Mouse (Mus musculus) midbrain, embryonic 12.5 days (tissue): ENCODE results near the gene Enpp3. TPM values are rescaled to one million over a fixed set of nuclear protein-coding genes. Genes with fewer than 3 reads are reported as not detected.
A peak's percentile ranks its signal among the peaks of the same experiment; 100 is the strongest.

ENCODE experiments used
- ATAC-seq: fragments of 200-750 bp; cut with Nextera tagmentation; 2 replicates; pipeline ENCODE4 v1.8.0; 2017; ENCODE audit warnings: low read depth, moderate TSS enrichment, moderate library complexity; ENCODE audit not compliant: low FRiP score
- H3K27ac ChIP-seq: fragments of 300-500 bp; sonication (generic); replicated peaks from 2 replicates; pipeline ENCODE4 v1.5.1; 2016; ENCODE audit warnings: mild to moderate bottlenecking
- H3K27me3 ChIP-seq: fragments of 300-500 bp; sonication (generic); 2 replicates; pipeline ENCODE4 v1.6.1; 2016; ENCODE audit warnings: mild to moderate bottlenecking
- H3K36me3 ChIP-seq: fragments of 300-500 bp; sonication (generic); 2 replicates; pipeline ENCODE4 v1.6.1; 2016
- H3K4me1 ChIP-seq: fragments of 300-500 bp; sonication (generic); 2 replicates; pipeline ENCODE4 v1.6.1; 2016
- H3K4me2 ChIP-seq: fragments of 300-500 bp; sonication (generic); replicated peaks from 2 replicates; pipeline ENCODE4 v1.6.1; 2016; ENCODE audit warnings: mild to moderate bottlenecking, moderate library complexity
- H3K4me3 ChIP-seq: fragments of 300-500 bp; sonication (generic); 2 replicates; pipeline ENCODE4 v1.5.1; 2016; ENCODE audit warnings: mild to moderate bottlenecking
- H3K9ac ChIP-seq: fragments of 300-500 bp; sonication (generic); replicated peaks from 2 replicates; pipeline ENCODE4 v1.6.1; 2016; ENCODE audit warnings: mild to moderate bottlenecking, moderate library complexity
- H3K9me3 ChIP-seq: fragments of 300-500 bp; sonication (generic); 2 replicates; pipeline ENCODE4 v1.6.1; 2016; ENCODE audit warnings: mild to moderate bottlenecking
- WGBS: fragments of 180-500 bp; shearing (Covaris S2); methylation state at CpG from one replicate; pipeline ENCODE4 v1.1.7; 2016; 5-methylcytosine and 5-hydroxymethylcytosine counted together
- polyA plus RNA-seq: library from polyadenylated mRNA; unstranded; fragments of >200 nt; fragmentation: Nextera tagmentation; extraction: Ambion mirVana; gene quantifications from 2 replicates; pipeline ENCODE4 v1.2.1, GENCODE M21; 2016

Gene Enpp3
- polyA plus RNA-seq, 1 experiment from 2014 or later = 9.4 TPM

DNA sequence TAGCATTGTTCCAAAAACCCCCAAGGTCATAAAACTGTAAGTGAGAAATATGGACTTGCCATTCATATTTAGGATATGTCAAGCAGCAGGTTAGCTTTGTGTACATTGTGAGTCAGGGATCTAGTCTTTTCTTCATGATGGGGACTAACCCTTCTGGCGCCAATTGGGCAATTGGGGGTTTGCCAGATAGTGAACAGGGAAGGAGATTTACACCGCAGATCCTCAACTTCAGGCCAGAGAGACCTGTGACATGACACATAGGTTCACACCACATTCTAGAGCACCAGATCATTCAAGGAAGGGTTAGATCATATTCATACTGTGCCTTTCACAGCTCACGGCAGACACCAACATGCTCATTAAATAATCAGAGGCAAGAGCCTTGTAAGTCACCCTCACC is 58.7 kb downstream of the Enpp3 start:
- no peak overlapping the region for H3K9ac ChIP-seq
- no peaks in the 10 kb centered on the region for H3K27me3 ChIP-seq
- H3K4me3 ChIP-seq = no peak overlapping the region
- H3K4me2 ChIP-seq = no peak overlapping the region
- H3K4me1 ChIP-seq = no peaks in the 10 kb centered on the region
- no peaks in the 10 kb centered on the region for H3K9me3 ChIP-seq
- no peak overlapping the region for H3K27ac ChIP-seq
- WGBS = 92% methylated on average over 3 of the region's 3 CpGs
- no peaks in the 10 kb centered on the region for H3K36me3 ChIP-seq
- no peak for ATAC-seq

GRCm38 (mm10) chr10:24778643-24779020 is 64.0 kb downstream of the Enpp3 start:
- 85% methylated on average over 11 of the region's 11 CpGs for WGBS
- H3K36me3 ChIP-seq = no peaks in the 10 kb centered on the region
- no peak overlapping the region for H3K9ac ChIP-seq

DNA sequence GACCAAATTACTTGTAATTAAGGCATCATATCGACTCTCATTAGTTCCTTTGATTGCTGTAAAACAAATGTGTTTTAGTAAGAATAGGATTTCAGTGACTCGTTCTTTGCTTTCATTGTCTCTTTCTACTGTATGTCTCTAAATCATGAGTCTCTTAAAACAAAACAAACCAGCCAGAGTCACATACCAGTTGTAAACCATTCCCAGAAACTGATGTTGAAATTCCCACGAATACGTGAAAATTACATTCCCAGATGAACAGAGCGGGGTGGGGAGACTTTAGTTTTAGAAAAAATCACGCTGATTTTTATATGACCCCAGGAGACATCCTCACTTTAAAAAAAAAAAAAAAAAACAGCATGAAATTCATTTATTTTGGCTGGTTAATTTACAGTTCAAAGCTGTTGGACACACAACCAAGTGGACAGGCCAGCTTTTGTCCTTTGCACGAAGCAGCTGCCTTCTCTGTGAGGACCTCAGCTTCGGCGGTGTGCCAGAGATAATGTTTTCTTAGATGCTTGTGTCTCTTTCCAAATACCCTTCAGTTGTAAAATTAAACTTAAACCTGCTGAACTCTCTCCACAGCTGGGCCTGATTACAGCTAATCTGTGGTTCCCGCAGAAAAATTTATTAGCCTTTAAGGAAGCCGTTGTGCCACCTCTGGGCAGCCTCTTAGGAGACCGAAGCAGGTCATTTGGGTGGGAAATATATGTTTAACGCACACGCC is 64.5 kb downstream of the Enpp3 start:
- no peaks in the 10 kb centered on the region for H3K36me3 ChIP-seq
- H3K27ac ChIP-seq = no peak overlapping the region
- H3K9ac ChIP-seq = no peak overlapping the region
- H3K4me2 ChIP-seq = no peak overlapping the region
- H3K9me3 ChIP-seq = no peaks in the 10 kb centered on the region
- H3K27me3 ChIP-seq = no peaks in the 10 kb centered on the region
- no peak for ATAC-seq
- no peaks in the 10 kb centered on the region for H3K4me1 ChIP-seq
- 79% methylated on average over 14 of the region's 14 CpGs for WGBS
- H3K4me3 ChIP-seq = no peak overlapping the region

More at GRCm38 (mm10) chr10:24778643-24779020, 64.0 kb downstream of the Enpp3 start:
- no peak overlapping the region for H3K4me3 ChIP-seq
- no peaks in the 10 kb centered on the region for H3K9me3 ChIP-seq
- no peaks in the 10 kb centered on the region for H3K4me1 ChIP-seq
- no peaks in the 10 kb centered on the region for H3K27me3 ChIP-seq
- no peak for ATAC-seq
- no peak overlapping the region for H3K27ac ChIP-seq
- H3K4me2 ChIP-seq = no peak overlapping the region

- Histone ChIP-seq H3K4me1 (0 out of 2 replicates have a peak, but pooled peaks cover 3% of the 10 kb centered on the region), H3K4me2 (no peak overlapping the region), H3K27ac (no peak overlapping the region), H3K9ac (no peak overlapping the region), H3K4me3 (no peak overlapping the region), H3K9me3 (no peaks in the 10 kb centered on the region), H3K27me3 (no peaks in the 10 kb centered on the region), H3K36me3 (no peaks in the 10 kb centered on the region)
- no peak for ATAC-seq
- 90% methylated on average over 7 of the region's 7 CpGs for WGBS
Measured at GRCm38 (mm10) chr10:24769496-24769895, 73.1 kb downstream of the Enpp3 start.

DNA sequence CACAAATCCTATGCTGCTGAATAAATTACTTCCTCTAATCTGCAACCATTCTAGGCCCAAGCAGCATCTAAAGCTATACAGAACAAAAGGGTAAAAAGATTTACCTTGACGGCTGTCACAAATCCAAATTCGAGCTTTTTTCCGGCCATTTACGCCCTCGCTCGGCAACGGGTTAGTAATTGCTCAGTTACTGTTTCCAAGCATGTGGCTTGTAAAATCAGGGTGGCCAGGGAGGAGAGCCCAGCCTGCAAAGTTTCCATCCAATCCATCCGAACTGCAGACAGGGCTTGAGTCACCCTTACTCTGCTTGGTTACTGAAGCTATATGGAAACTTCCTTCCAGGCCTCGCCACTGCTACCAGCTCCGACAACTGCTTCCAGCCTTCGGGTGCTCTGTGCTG is 74.9 kb downstream of the Enpp3 start:
- 31% methylated on average over 11 of the region's 11 CpGs for WGBS
- Histone ChIP-seq H3K27ac (no peak overlapping the region), H3K9ac (no peak overlapping the region)

DNA sequence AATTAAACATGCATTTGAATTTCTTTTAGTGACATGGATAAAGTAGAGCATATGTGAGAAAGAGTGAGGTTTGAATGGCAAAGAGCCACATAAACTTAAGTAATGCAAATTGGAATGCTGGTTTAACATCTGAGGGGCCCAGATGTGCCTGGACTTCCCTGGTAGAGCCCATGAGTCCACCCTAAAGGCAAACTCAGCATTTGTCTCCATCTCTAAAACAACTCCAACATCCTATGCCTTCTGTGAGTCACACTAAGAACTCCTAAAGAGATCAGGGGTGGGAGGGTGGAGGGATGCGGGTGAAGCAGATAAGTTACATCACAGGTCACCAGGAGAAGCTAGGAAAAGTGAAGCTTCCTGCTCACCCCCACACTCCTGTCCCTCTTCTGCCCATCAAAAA is 76.6 kb downstream of the Enpp3 start:
- H3K4me2 ChIP-seq = no peak overlapping the region
- no peak overlapping the region for H3K4me3 ChIP-seq
- no peak overlapping the region for H3K27ac ChIP-seq
- ATAC-seq = no peak
- no peaks in the 10 kb centered on the region for H3K36me3 ChIP-seq
- H3K9me3 ChIP-seq = no peaks in the 10 kb centered on the region
- no peak overlapping the region for H3K9ac ChIP-seq
- no peaks in the 10 kb centered on the region for H3K27me3 ChIP-seq
- 0 out of 2 replicates have a peak, but pooled peaks cover 3% of the 10 kb centered on the region for H3K4me1 ChIP-seq
- 93% methylated on average over 1 of the region's 1 CpGs for WGBS

More for the DNA sequence above, 74.9 kb downstream of the Enpp3 start:
- ATAC-seq = peak; percentile 47; the same call in 1 of the 2 replicates
- Histone ChIP-seq H3K4me3 (no peak overlapping the region), H3K4me1 (0 out of 2 replicates have a peak, but pooled peaks cover 3% of the 10 kb centered on the region), H3K9me3 (no peaks in the 10 kb centered on the region), H3K4me2 (no peak overlapping the region), H3K27me3 (no peaks in the 10 kb centered on the region), H3K36me3 (no peaks in the 10 kb centered on the region)

GRCm38 (mm10) chr10:24765151-24765755 is 77.4 kb downstream of the Enpp3 start:
- ATAC-seq = peak; percentile 63
- Histone ChIP-seq H3K4me1 (0 out of 2 replicates have a peak, but pooled peaks cover 3% of the 10 kb centered on the region), H3K4me3 (no peak overlapping the region), H3K9ac (no peak overlapping the region), H3K27me3 (no peaks in the 10 kb centered on the region), H3K36me3 (no peaks in the 10 kb centered on the region), H3K9me3 (no peaks in the 10 kb centered on the region), H3K27ac (no peak overlapping the region), H3K4me2 (no peak overlapping the region)
- 61% methylated on average over 6 of the region's 6 CpGs for WGBS

- Histone ChIP-seq H3K4me3 (no peak overlapping the region), H3K36me3 (no peaks in the 10 kb centered on the region), H3K9me3 (no peaks in the 10 kb centered on the region), H3K4me1 (0 out of 2 replicates have a peak, but pooled peaks cover 3% of the 10 kb centered on the region), H3K27ac (no peak overlapping the region), H3K9ac (no peak overlapping the region), H3K27me3 (no peaks in the 10 kb centered on the region), H3K4me2 (no peak overlapping the region)
- no peak for ATAC-seq
- 77% methylated on average over 3 of the region's 3 CpGs for WGBS
Measured at GRCm38 (mm10) chr10:24764640-24765039, 78.0 kb downstream of the Enpp3 start.

- 87% methylated on average over 3 of the region's 3 CpGs for WGBS
- no peak for ATAC-seq
- H3K27me3 ChIP-seq = no peaks in the 10 kb centered on the region
Measured at GRCm38 (mm10) chr10:24763257-24763656, 79.4 kb downstream of the Enpp3 start.

DNA sequence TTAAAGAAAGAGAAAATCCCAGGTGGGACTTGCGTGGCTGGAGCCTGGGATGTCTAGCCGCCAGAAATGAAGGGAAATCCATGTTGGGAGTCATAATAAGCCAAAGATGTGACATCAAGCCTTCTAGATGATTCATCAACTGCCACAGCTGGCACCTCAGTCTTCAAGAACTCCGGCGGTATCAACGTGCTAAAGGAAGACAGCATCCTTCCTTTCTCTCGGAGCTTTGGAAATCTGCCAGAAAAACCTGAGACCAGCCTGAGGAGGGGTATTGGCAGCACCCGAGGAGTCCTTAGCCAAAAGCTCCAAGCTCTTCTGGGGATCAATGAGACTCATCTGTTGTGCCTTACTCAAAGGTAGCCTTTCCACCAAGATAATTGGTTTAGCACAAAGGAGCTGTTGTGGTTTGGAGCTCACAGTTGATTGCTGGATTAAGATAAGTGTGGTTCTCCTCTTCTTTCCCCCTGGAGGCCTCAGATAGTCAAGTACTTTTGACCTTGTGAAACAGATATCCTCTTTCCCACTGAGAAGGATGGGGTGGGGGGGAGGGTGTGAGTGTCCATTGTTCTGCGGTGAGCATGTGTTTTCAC is 84.2 kb downstream of the Enpp3 start:
- H3K4me1 ChIP-seq = peaks cover 17% of the 10 kb centered on the region; the same call in 1 of the 2 replicates
- no peaks in the 10 kb centered on the region for H3K9me3 ChIP-seq
- H3K4me3 ChIP-seq = no peak overlapping the region
- ATAC-seq = no peak
- H3K27me3 ChIP-seq = no peaks in the 10 kb centered on the region
- H3K27ac ChIP-seq = no peak overlapping the region
- 62% methylated on average over 8 of the region's 8 CpGs for WGBS
- H3K36me3 ChIP-seq = no peaks in the 10 kb centered on the region
- no peak overlapping the region for H3K4me2 ChIP-seq
- no peak overlapping the region for H3K9ac ChIP-seq

More at GRCm38 (mm10) chr10:24763257-24763656, 79.4 kb downstream of the Enpp3 start:
- H3K4me2 ChIP-seq = no peak overlapping the region
- no peak overlapping the region for H3K9ac ChIP-seq
- 0 out of 2 replicates have a peak, but pooled peaks cover 3% of the 10 kb centered on the region for H3K4me1 ChIP-seq
- H3K36me3 ChIP-seq = no peaks in the 10 kb centered on the region
- H3K4me3 ChIP-seq = no peak overlapping the region
- H3K27ac ChIP-seq = no peak overlapping the region
- no peaks in the 10 kb centered on the region for H3K9me3 ChIP-seq

- H3K27ac ChIP-seq = no peak overlapping the region
Measured at GRCm38 (mm10) chr10:24754874-24755540, 87.6 kb downstream of the Enpp3 start.

More at GRCm38 (mm10) chr10:24754874-24755540, 87.6 kb downstream of the Enpp3 start:
- WGBS = 46% methylated on average over 9 of the region's 9 CpGs
- H3K9me3 ChIP-seq = no peaks in the 10 kb centered on the region
- H3K9ac ChIP-seq = no peak overlapping the region
- ATAC-seq = no peak
- peak overlapping the region; percentile 22; the same call in 1 of the 2 replicates for H3K4me3 ChIP-seq
- H3K27me3 ChIP-seq = no peaks in the 10 kb centered on the region
- no peaks in the 10 kb centered on the region for H3K36me3 ChIP-seq
- peak overlapping the region; percentile 37 for H3K4me2 ChIP-seq
- H3K4me1 ChIP-seq = peaks cover 17% of the 10 kb centered on the region; the same call in 1 of the 2 replicates
